Mouse (Mus musculus): ENCODE data around the gene Csf2ra.

DNA sequence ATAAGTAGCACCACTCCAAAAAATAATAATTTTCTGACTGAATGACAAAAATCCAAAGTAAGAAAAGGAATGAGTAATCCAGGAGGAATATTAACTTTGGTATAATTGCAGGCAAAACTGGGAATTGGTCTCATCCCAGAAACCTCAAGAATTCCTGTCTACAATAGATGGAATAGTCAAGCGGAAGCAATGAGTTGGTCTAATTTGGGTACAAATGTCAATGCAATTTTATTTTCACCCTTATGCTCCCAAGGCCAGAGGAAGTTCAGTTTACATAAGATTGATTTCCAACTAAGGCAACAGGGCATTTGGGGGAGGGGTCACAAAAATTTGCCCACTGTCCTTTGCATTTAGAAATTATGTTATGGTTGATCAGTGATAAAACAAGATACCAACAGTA lies 47.2 kb upstream of the Csf2ra start:
- TF ChIP-seq CTCF (IDR thresholded peaks at IDR 0.05; ENCODE audit: low read depth, low read length) (no peak), POLR2A (IDR thresholded peaks at IDR 0.05; ENCODE audit: insufficient read depth, low read length) (no peak), EP300 (IDR thresholded peaks at IDR 0.05; ENCODE audit: insufficient read depth, low read depth, low read length) (no peak)

All from ES-Bruce4 (cell line).